ENCODE assay signal across 15 mouse cellular contexts in genomic region chr13:111984081-111984574, GRCm38 (mm10).
DNase-seq lines count a peak whose midpoint lies in the region; ATAC-seq lines count a peak whose summit lies in the region.
"Had no signal": no experiment of that assay in that cellular context is flagged by ENCODE, and none has a peak within 500 bp of the region (broad histone marks: within the 10 kb centered on the region; RNA-seq: fewer than 3 reads in every experiment).

No protein-coding gene starts in this region.

- no peak overlapping the region for H3K9ac ChIP-seq in liver, embryonic 13.5 days
- no peak overlapping the region for H3K9ac ChIP-seq in liver, embryonic 11.5 days (ENCODE audit: low read depth, low read length)
- H3K9ac ChIP-seq in stomach, embryonic 15.5 days: no peak overlapping the region
- H3K9ac ChIP-seq: forebrain, embryonic 12.5 days; heart, embryonic 12.5 days; limb, embryonic 13.5 days; neural tube, embryonic 12.5 days had no signal

- no peak overlapping the region for H3K4me3 ChIP-seq in liver, embryonic 13.5 days (replicated peaks)
- no peak overlapping the region for H3K4me3 ChIP-seq in liver, embryonic 11.5 days (ENCODE audit: low read depth, low read length)
- no peak overlapping the region for H3K4me3 ChIP-seq in stomach, embryonic 15.5 days (replicated peaks)
- H3K4me3 ChIP-seq: forebrain, embryonic 12.5 days; heart, embryonic 12.5 days; limb, embryonic 13.5 days; neural tube, embryonic 12.5 days had no signal

- ATAC-seq in liver, embryonic 13.5 days (ENCODE audit: low read depth): peak; percentile 34; the same call in 1 of the 2 replicates
- no peak for ATAC-seq in liver, embryonic 11.5 days (replicated peaks; ENCODE audit: low FRiP score)
- ATAC-seq in hematopoietic stem cell, adult 5-6 weeks (replicated peaks in 1 of 2; ENCODE audit: insufficient read depth in 1 of 2, low FRiP score in 2 of 2, low TSS enrichment in 1 of 2, low read depth in 1 of 2, poor library complexity in 2 of 2, severe bottlenecking in 2 of 2): peak; percentile 44 to 59
- peak; percentile 33; the same call in 1 of the 2 replicates for ATAC-seq in stomach, embryonic 15.5 days (ENCODE audit: insufficient read depth, low FRiP score, low read depth)

- intact Hi-C loops in left cerebral cortex, postnatal 36 days (cut with DNase I): no loop called here

- peaks cover 12% of the 10 kb centered on the region; the same call in 1 of the 2 replicates for H3K27me3 ChIP-seq in liver, embryonic 13.5 days
- H3K27me3 ChIP-seq in liver, embryonic 11.5 days (replicated peaks; ENCODE audit: control insufficient read depth, insufficient read depth, low read length): no peaks in the 10 kb centered on the region
- H3K27me3 ChIP-seq in stomach, embryonic 15.5 days (replicated peaks): no peaks in the 10 kb centered on the region
- H3K27me3 ChIP-seq: limb, embryonic 13.5 days; neural tube, embryonic 12.5 days had no signal

- H3K9me3 ChIP-seq in liver, embryonic 13.5 days (replicated peaks): no peaks in the 10 kb centered on the region
- no peaks in the 10 kb centered on the region for H3K9me3 ChIP-seq in liver, embryonic 11.5 days (ENCODE audit: control insufficient read depth, low read length)
- no peaks in the 10 kb centered on the region for H3K9me3 ChIP-seq in stomach, embryonic 15.5 days
- H3K9me3 ChIP-seq: forebrain, embryonic 12.5 days; heart, embryonic 12.5 days; limb, embryonic 13.5 days; neural tube, embryonic 12.5 days had no signal

- peaks cover 47% of the 10 kb centered on the region for H3K4me1 ChIP-seq in liver, embryonic 13.5 days (replicated peaks)
- H3K4me1 ChIP-seq in liver, embryonic 11.5 days (replicated peaks; ENCODE audit: control insufficient read depth, insufficient read depth, low read length): peaks cover 11% of the 10 kb centered on the region; the same call in 1 of the 2 replicates
- peaks cover 11% of the 10 kb centered on the region for H3K4me1 ChIP-seq in stomach, embryonic 15.5 days

- no peak overlapping the region for H3K4me2 ChIP-seq in liver, embryonic 13.5 days
- H3K4me2 ChIP-seq in liver, embryonic 11.5 days: no peak overlapping the region
- no peak overlapping the region for H3K4me2 ChIP-seq in stomach, embryonic 15.5 days
- H3K4me2 ChIP-seq: forebrain, embryonic 12.5 days; heart, embryonic 12.5 days; limb, embryonic 13.5 days; neural tube, embryonic 12.5 days had no signal

- no peaks in the 10 kb centered on the region for H3K36me3 ChIP-seq in liver, embryonic 13.5 days
- no peaks in the 10 kb centered on the region for H3K36me3 ChIP-seq in liver, embryonic 11.5 days (ENCODE audit: control insufficient read depth, insufficient read depth, low read length)
- no peaks in the 10 kb centered on the region for H3K36me3 ChIP-seq in stomach, embryonic 15.5 days
- H3K36me3 ChIP-seq: forebrain, embryonic 12.5 days; heart, embryonic 12.5 days; limb, embryonic 13.5 days; neural tube, embryonic 12.5 days had no signal

- 45% methylated on average over 10 of the region's 10 CpGs for WGBS in liver, embryonic 13.5 days (ENCODE audit: insufficient replicate concordance)
- 64% methylated on average over 10 of the region's 10 CpGs for WGBS in liver, embryonic 11.5 days
- WGBS in stomach, embryonic 15.5 days: 46% methylated on average over 10 of the region's 10 CpGs

- no peak for DNase-seq in liver, embryonic 13.5 days
- no peak for DNase-seq in liver, embryonic 11.5 days (ENCODE audit: low spot score)
- peak; percentile 88 for DNase-seq in CD4-positive, CD25-positive, alpha-beta regulatory T cell, adult 2 months (ENCODE audit: low read depth, low spot score)
- no peak for DNase-seq in left cerebral cortex, postnatal 36 days (ENCODE audit: low spot score in 2 of 2)
- DNase-seq in embryo, embryonic 10 days (ENCODE audit: low spot score): no peak
- DNase-seq in kidney, postnatal 14 days: no peak
- DNase-seq: adrenal gland, postnatal 14 days; embryo, embryonic 11 days; kidney, postnatal 10 days had no signal

- no peak overlapping the region for H3K27ac ChIP-seq in liver, embryonic 13.5 days
- H3K27ac ChIP-seq in liver, embryonic 11.5 days (ENCODE audit: low read depth, low read length): no peak overlapping the region
- no peak overlapping the region for H3K27ac ChIP-seq in stomach, embryonic 15.5 days
- H3K27ac ChIP-seq: forebrain, embryonic 12.5 days; limb, embryonic 13.5 days; neural tube, embryonic 12.5 days had no signal
